Mouse (Mus musculus) E14TG2a.4 (cell line): ENCODE measurements at regions not wholly inside any gene's neighbourhood (a gene's known extent, or its start where the extent isn't known, plus 50 kb on each side); places are given as distances from the start of the nearest gene placed in this dataset.

Experiments
- CTCF ChIP-seq: conservative IDR thresholded peaks from 2 replicates; pipeline ENCODE4 v1.5.1; 2014; ENCODE audit warnings: low read length
- NANOG ChIP-seq: IDR thresholded peaks from 2 replicates; pipeline ENCODE4 v1.6.1; 2014; ENCODE audit warnings: borderline replicate concordance, low read length, mixed read lengths
- POU5F1 ChIP-seq: IDR thresholded peaks from 2 replicates; pipeline ENCODE4 v1.6.1; 2014; ENCODE audit warnings: low read length, borderline replicate concordance

DNA sequence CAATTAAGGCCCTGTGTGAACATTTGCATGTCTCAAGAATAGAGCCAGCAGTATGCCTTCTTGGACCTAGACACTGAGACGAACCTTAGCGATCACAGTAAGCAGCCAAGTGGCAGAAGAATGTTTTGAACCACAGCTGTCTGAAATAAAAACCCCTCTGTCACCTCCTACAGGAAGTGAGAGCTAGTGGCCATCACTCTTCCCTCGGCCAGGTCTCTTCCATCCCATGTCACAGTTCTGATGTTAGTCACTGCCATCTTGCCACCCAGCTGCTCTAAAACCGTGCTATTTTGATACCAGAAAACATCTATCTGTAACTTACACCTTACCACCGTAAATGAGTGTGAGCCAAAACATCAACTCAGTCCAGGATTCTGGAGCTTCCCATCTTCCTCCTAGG, 197.8 kb upstream of the Cdh5 start:
- TF ChIP-seq CTCF (no peak), POU5F1 (no peak), NANOG (no peak)
